Mouse (Mus musculus) testis, adult 2 months (tissue): ENCODE data around the gene Amy2a5.
"Not testable (repeated sequence)": the region's sequence is repeated elsewhere in the genome, so short reads cannot be mapped to it uniquely, and the experiment has no call there.

Experiments
- CTCF ChIP-seq: fragments of 200-500 bp; IDR thresholded peaks from 2 replicates; pipeline ENCODE4 v1.5.1; 2012; ENCODE audit warnings: low read depth, mild to moderate bottlenecking, inconsistent platforms, low read length, moderate library complexity; ENCODE audit not compliant: control insufficient read depth, insufficient read depth, insufficient replicate concordance
- POLR2A ChIP-seq: fragments of 200-500 bp; IDR thresholded peaks from 2 replicates; pipeline ENCODE4 v1.6.1; 2012; ENCODE audit warnings: low read depth, mild to moderate bottlenecking, inconsistent platforms, low read length, moderate library complexity; ENCODE audit not compliant: control insufficient read depth

DNA sequence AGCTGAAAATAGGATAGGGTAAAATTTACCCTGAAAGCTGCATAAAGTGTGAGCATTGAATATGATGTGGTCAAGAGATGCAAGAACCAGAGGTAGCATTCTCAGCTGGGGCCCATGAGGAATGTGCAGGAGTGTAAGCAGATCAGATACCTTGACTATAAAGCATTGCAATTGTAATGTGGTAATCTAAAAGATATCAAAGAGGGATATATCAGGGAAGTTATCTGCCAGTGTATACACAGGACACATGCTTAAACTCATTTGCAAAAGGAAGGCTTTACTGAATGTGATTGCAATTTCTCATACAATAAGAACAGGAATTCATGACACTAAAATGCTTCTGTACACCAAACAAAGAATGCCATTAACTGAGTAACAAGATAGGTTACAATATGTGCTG is 20.9 kb upstream of the Amy2a5 start:
- not testable (repeated sequence) for TF ChIP-seq POLR2A, CTCF
